Mouse (Mus musculus): ENCODE measurements at regions not wholly inside any gene's neighbourhood (a gene's known extent, or its start where the extent isn't known, plus 50 kb on each side); places are given as distances from the start of the nearest gene placed in this dataset.

GRCm38 (mm10) chr9:33442266-33442665, 806.2 kb downstream of the Ets1 start:
- TF ChIP-seq CTCF (IDR thresholded peaks at IDR 0.05; ENCODE audit: low read depth, low read length) (no peak), GATA2 (IDR thresholded peaks at IDR 0.05; ENCODE audit: borderline replicate concordance, low read depth, low read length) (no peak), TAL1 (conservative IDR thresholded peaks at IDR 0.05; ENCODE audit: low read depth, low read length) (no peak), GATA1 (IDR thresholded peaks at IDR 0.05; ENCODE audit: borderline replicate concordance, low read length) (no peak)
